Mouse (Mus musculus): ENCODE measurements around the gene Sobp.

DNA sequence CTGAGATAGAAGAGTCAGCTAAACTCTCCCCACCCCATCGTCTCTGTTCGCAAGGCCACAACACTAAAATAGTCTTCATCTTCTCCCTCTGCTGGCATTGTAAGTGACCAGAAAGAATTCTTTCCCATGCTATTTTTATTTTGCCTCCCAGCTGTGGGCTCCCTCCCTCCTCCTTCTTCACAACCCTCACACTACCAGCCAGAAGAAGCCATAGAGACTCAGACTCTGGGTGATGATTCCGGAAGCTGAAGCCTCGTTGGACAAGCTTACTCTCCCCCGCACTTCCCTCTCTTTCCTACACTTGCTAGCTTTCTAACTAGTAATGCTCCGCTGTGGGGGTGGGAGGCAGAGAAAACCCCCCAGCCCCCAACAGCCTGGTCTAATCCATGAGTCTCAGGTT, 103.4 kb downstream of the Sobp start:
- TF ChIP-seq POLR2A (IDR thresholded peaks at IDR 0.05; ENCODE audit: insufficient read depth, low read depth, low read length) = no peak
- no peak for TF ChIP-seq CTCF (IDR thresholded peaks at IDR 0.05; ENCODE audit: insufficient read depth, low read depth, low read length)

Measured in olfactory bulb, adult 2 months (tissue).